Mouse (Mus musculus) common myeloid progenitor, adult 5-6 weeks (primary cell): ENCODE measurements around the gene Ehf. TPM values are rescaled to one million over a fixed set of nuclear protein-coding genes. Genes with fewer than 3 reads are reported as not detected.
A peak's percentile ranks its signal among the peaks of the same experiment; 100 is the strongest.

Source experiments
- ATAC-seq: replicated peaks from 2 replicates; pipeline ENCODE4 v1.8.0; 2016; ENCODE audit warnings: low read depth, mild to moderate bottlenecking, moderate TSS enrichment, inconsistent platforms; ENCODE audit not compliant: poor library complexity, severe bottlenecking
- total RNA-seq: library from RNA; stranded (forward); fragments of 200-1000, 187-1606 nt; gene quantifications from 2 replicates; pipeline ENCODE4 v1.2.3, GENCODE M21; 2017

Gene Ehf
- total RNA-seq: not detected in 2 replicates

- ATAC-seq: no peak
Measured at GRCm38 (mm10) chr2:103303132-103303531, at the start of gene Ehf. Gene Ehf (minus strand): TSS chr2:103303278.

DNA sequence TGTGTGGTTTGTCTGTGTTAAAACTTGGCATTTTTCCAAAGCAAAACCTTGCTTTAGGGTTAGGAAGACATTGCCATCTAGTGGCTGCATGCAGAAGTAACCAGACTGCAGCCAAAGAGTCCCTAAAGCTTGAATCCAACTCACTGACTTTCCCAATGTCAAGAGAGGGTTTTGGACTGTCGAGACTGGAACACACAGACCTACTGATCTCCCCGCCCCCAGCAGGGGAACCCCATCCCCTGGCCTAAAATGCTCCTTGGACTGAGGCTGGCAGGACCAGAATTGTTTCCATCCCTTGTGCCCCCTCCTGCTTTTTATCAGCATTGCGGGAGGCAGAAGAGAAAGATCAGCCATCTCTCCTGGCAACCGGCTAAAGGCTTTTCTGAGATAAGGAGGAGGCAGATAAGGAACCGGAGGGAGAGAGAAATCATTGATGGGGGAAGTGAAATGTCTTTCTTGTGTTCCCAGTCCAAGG is 44.4 kb upstream of the Ehf start:
- peak; percentile 85 for ATAC-seq

DNA sequence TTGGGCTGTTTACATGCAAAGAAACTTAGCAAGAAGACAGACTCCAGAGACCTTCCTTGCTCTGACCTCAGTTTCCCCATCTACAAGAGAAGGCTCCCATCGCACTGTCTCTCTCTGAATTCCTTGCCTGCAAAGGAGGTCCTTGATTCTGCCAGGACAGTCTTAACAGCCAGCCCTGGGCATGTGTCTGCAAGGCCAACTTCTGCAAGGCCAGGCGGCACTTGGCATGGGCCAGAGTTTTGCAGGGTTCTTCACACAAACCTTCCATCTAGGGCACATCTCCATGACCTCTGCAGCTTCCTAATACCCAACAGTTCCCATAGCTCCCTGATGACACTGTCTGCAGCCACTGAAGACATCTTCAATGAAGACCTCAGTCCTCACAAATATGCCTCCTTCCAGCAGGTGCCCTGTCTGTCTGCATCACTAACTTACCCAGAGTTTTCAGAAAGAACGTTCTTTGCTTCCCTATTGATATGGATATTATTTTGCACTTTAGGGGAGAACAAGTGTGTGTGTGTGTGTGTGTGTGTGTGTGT is 43.7 kb upstream of the Ehf start:
- no peak for ATAC-seq

- no peak for ATAC-seq
Measured at GRCm38 (mm10) chr2:103343611-103344010, 40.5 kb upstream of the Ehf start.

DNA sequence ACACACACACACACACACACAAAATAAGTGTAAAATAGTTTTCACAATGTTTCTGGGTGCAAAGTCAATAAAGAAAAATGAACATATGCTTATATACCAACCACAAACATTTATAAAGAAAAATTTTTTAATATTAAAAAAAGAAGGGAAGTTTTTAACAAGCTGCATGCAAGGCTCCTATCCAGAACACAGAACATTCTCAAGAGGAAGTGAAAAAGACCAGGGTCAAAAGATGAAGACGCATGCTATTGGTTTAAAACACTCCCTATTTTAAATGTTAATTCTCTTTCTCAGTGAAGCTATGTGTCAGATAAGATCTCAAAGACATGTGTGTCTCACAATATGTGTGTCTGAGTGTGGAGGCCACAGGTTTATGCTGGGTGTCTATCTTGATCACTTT is 39.0 kb upstream of the Ehf start:
- no peak for ATAC-seq

DNA sequence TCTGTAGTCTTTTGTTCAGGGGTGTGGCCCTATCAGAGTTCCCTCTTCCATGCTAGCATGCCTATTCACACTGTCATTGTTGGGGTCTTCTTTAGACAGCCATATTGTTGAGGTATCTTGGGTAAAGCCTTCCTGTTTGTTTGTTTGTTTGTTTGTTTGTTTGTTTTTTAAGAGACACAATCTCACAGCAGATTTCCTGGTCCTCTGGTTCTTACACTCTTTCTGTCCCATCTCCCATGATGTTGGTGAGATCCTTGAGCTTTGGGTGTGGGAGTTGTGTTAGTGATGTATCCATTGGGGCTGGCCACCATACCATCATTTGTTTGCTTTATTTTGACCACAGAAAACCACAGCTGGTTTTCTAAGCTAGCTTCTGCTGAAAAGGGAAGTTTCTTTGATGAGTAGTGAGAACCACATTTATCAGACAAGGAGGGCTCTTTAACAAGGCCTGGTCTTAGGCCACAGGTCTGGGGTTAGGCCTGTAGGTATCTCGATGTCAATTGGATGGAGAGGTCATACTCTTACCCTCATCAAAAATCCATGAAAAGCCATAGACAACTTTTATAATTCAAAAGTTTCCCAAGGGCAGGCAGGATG is 38.4 kb upstream of the Ehf start:
- ATAC-seq: peak; percentile 62

DNA sequence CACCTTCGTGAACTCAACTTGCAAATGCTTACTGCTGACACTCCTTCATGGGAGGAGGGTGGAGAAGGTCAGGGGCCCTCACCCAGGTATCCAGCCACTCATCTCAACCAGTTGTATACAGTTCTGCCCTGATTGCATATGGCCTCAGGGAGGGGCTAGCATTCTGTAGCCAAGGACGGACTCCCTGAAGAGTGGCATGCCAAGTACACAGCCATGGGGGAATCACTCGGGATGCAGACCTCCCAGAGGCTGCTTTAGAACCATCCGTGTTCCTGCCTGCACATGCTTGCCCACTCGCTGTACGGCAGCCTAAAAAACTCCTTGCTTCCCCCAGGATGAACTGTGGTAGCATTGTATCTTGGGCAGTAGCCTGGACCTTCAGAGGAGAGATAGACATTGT is 35.6 kb upstream of the Ehf start:
- no peak for ATAC-seq

DNA sequence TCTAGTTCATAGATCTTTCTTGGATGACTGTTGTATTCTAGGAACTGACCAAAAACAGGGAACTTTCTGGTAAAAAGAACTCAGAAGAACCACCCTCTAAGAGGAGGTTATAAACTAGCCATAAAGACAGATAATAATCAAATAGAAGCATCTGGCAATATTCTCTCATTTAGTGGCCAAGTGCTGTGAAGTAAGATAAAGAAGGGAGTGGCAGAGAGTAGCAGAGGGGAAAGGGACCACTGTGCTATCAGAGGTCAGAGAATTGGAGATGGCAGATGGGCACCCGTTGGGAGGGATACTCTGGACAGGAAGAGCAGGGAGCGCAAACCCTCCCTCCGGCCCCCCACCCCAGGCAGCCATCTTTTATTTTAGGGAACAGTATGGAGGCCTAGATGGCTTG is 34.3 kb upstream of the Ehf start:
- no peak for ATAC-seq

DNA sequence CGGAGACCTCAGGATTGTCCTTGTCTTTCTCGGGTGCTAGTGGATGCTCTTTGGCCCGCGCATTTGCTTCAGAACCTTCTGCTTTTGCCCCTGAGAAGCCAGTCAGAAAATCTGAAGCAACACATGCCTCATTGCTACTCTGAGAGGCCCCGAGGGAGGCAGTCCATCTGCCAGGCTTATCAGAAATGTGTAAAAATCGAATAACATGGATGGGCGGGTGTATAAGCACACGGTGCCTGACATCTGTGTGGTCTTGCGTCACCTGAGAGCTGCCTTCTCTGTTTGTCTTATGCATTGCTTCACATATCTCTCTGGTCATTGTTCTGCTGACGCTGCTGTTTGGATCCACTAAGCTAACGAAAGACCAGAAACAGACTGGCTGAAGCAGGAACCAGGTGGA is 33.5 kb upstream of the Ehf start:
- no peak for ATAC-seq

- no peak for ATAC-seq
Measured at GRCm38 (mm10) chr2:103336000-103336399, 32.9 kb upstream of the Ehf start.

DNA sequence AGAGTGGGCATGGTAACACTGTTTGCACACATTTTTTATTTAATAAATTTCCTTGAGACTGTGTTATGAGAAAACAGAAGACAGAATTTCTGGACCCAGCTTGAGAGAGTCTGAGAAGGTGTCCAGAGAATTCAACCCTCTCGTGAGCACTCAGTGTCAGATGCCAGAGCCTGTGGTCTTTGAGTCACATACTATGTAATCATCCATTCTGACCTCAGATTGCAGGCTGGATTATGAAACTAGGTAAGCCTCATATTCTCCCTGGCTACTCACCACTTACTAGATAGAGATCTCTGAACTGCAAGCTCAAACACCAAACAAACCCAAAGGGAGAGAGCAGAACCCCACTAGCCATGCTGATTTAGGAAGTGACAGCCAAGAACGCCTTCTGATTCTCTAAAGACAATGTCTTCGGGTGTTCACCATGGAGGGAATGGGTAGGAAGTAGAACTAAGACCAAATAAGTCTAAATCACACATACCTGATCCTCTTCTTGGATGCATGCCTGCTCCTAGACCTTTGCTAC is 28.7 kb upstream of the Ehf start:
- no peak for ATAC-seq

GRCm38 (mm10) chr2:103328731-103329130 is 25.7 kb upstream of the Ehf start:
- ATAC-seq: no peak

DNA sequence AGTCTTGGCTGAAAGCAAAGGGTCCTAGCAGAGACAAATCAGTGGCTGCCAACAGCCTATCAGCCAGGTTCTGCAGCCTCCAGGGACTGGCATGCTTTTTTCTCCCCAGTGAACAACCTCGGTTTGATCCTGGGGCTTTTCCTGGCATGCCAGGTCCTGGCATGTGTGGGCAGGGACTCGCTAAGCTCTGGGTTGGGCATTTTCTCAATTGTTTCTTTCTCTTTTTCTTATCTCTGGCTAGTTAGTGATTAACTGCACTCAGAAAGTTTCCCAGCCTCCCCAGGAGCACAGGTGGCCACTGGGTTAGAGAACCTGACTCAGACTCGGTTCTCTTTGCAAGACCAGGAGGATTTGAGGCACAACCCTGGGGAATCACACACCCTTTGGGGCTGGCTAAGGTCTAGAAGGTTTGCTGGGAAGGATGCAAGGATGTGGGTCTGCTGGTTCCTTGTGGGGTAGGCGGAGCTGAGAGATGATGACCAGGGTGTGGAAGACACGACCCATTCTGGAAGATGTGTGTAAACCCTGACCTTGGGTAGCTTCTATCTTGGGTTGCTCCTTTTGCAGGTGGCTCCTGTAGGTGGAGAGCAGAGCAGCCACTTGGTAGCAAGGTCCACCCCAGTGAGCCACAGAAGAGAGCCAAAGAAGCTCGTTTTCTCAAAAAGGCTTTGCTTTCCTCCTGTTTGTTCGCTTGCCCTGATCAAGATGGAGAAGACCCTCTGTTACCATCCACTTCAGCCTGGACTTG is 22.4 kb upstream of the Ehf start:
- ATAC-seq: no peak

- no peak for ATAC-seq
Measured at GRCm38 (mm10) chr2:103324320-103324719, 21.2 kb upstream of the Ehf start.

DNA sequence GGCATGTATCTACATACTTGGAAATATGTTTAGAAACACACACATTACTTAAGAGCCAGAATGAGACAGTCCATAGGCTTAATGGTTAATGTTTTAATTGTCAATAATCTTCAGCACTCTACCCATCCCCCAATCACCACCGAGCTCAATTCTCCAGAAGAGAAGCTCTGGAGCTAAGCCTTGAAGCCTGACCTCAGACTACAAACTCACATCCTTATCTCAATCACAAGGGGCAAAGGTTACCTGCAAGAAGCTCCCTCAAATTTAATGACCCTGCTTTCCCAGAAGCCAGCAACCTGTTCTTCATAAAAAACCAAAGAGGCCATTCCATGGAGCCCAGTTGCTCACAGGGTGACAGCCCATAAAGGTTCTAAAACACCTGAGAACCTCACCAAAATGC is 19.1 kb upstream of the Ehf start:
- no peak for ATAC-seq

DNA sequence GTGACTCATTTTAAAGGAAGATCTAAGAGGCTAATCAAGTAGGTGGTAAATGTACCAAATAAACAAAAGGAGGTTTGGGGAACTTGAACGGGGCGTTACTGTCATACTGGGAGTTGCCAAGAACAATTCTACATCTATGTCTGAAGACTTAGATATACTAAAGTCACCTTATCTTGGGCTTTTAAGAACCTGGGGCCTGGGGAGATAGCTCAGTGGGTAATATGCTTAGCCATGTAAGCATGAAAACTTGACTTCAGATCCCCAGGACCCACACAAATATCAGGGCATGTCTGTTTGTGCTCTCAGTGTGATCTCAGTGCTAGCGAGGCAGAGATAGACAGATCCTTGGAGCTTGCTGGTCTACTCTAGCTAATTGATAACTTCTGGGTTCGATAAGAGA is 18.6 kb upstream of the Ehf start:
- ATAC-seq: no peak

GRCm38 (mm10) chr2:103314002-103314401 is 10.9 kb upstream of the Ehf start:
- ATAC-seq: no peak

DNA sequence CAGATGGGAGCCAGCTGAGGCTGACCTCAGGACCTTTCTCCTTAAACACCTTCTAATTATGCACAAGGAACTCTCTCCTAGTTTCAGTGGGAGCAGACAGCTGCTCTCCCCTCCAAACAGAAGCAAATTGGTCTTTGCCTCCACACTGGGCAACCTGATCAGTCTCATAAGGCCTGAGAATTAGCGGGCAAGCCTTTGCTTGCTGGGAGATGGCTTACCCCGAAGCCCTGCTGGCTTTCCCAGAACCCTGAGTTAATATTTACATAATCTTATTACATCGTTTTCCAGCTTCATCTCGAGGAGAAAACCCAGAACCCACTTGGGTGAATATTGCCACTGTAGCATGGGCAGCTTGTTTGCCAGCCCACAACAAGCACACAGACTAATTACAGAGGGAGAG is 9.6 kb upstream of the Ehf start:
- no peak for ATAC-seq

- no peak for ATAC-seq
Measured at GRCm38 (mm10) chr2:103310663-103311062, 7.6 kb upstream of the Ehf start.

DNA sequence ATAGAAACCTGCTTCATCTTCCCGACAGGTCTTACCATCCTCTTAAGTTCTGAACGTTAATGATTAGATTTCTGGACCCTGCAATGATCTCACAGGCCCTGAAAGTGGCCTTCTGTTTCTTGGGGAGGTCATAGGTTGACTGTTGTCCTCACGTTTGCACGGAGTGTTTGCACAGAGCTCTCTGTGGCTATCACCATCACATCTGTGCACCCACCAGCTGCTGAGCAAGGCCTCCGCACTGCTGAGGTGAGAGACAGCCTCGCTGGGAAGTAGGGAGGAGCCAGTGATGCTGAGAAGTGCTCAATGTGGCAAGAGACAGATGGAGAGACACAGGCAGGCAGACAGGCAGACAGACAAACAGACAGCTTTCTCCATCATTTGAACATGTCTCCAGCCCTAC is 3.6 kb upstream of the Ehf start:
- no peak for ATAC-seq

- no peak; the same call in 1 of the 2 replicates for ATAC-seq
Measured at GRCm38 (mm10) chr2:103302669-103303068, 409 bp downstream of the Ehf start.
